12 mouse cellular contexts compared by ENCODE assay signal in genomic region chr7:63950931-63951607, GRCm38 (mm10). TPM values are rescaled to one million over a fixed set of nuclear protein-coding genes. Genes with fewer than 3 reads are reported as not detected.
DNase-seq lines count a peak whose midpoint lies in the region; ATAC-seq lines count a peak whose summit lies in the region.
"Had no signal": no experiment of that assay in that cellular context is flagged by ENCODE, and none has a peak within 500 bp of the region (broad histone marks: within the 10 kb centered on the region; RNA-seq: fewer than 3 reads in every experiment).

No protein-coding gene starts in this region.

- no peak overlapping the region for H3K4me2 ChIP-seq in forebrain, embryonic 16.5 days (ENCODE audit: low read length)
- H3K4me2 ChIP-seq: limb, embryonic 13.5 days had no signal

- peak overlapping the region; percentile 62 for H3K27ac ChIP-seq in forebrain, embryonic 16.5 days (ENCODE audit: low read length)
- H3K27ac ChIP-seq: limb, embryonic 13.5 days had no signal

- no peaks in the 10 kb centered on the region for H3K27me3 ChIP-seq in forebrain, embryonic 16.5 days (replicated peaks; ENCODE audit: control insufficient read depth, insufficient read depth, low read length)
- H3K27me3 ChIP-seq: limb, embryonic 13.5 days had no signal

- no peak for DNase-seq in frontal cortex, postnatal 14 days (ENCODE audit: low spot score in 2 of 2)
- peak; percentile 74 to 90 for DNase-seq in adrenal gland, postnatal 36 days
- DNase-seq in left cerebral cortex, adult 11 months (ENCODE audit: low spot score) = peak; percentile 68
- DNase-seq in kidney, adult 8-10 months = no peak
- DNase-seq in spleen, adult 18-20 months = no peak
- no peak for DNase-seq in Muller cell, postnatal 12 days (ENCODE audit: inconsistent ontology term)
- DNase-seq: kidney, adult 11 months had no signal

- ATAC-seq in frontal cortex, adult (ENCODE audit: low TSS enrichment) = peak; percentile 77
- peak; percentile 87 for ATAC-seq in forebrain, embryonic 16.5 days

- 44% methylated on average over 10 of the region's 10 CpGs for WGBS in forebrain, embryonic 16.5 days

- H3K36me3 ChIP-seq in forebrain, embryonic 16.5 days (ENCODE audit: control insufficient read depth, insufficient read depth) = no peaks in the 10 kb centered on the region
- H3K36me3 ChIP-seq: limb, embryonic 13.5 days had no signal

- no peaks in the 10 kb centered on the region for H3K9me3 ChIP-seq in forebrain, embryonic 16.5 days (ENCODE audit: control insufficient read depth, low read length)
- H3K9me3 ChIP-seq: limb, embryonic 13.5 days had no signal

- peaks cover 15% of the 10 kb centered on the region for H3K4me1 ChIP-seq in forebrain, embryonic 16.5 days (replicated peaks; ENCODE audit: control insufficient read depth, insufficient read depth, low read length)
- H3K4me1 ChIP-seq: limb, embryonic 13.5 days had no signal

- no peak overlapping the region for H3K4me3 ChIP-seq in forebrain, embryonic 16.5 days (replicated peaks; ENCODE audit: low read length)
- H3K4me3 ChIP-seq: limb, embryonic 13.5 days had no signal

- H3K9ac ChIP-seq in forebrain, embryonic 16.5 days (replicated peaks; ENCODE audit: low read depth, low read length) = no peak overlapping the region
- H3K9ac ChIP-seq: limb, embryonic 13.5 days had no signal

RNA-seq across cellular contexts. Expression of gene Klf13, which starts 12.4 kb away (rescaled TPM):
- 10 to 100 TPM; 73.9 to 77.8 TPM for total RNA-seq in adrenal gland, postnatal 36 days (2021)
- polyA plus RNA-seq in forebrain, embryonic 16.5 days (2015; fragmentation: Nextera tagmentation; extraction: Ambion mirVana) = 31.1 and 33.7 TPM in 2 replicates

RNA-seq across cellular contexts. Expression of gene E030018B13Rik, which starts 34.4 kb away (rescaled TPM):
- total RNA-seq in adrenal gland, postnatal 36 days (2021) = not detected
- polyA plus RNA-seq in forebrain, embryonic 16.5 days (2015; fragmentation: Nextera tagmentation; extraction: Ambion mirVana) = 0.35 TPM in 1 of 2 replicates, not detected in the other
- total RNA-seq: common myeloid progenitor, adult 5-6 weeks; gastrocnemius, postnatal 4 days had no signal

Comparison
In these comparisons a context has a peak if more than half of its experiments do, and no peak if none do; other contexts are left out.
1. DNase-seq: peak in adrenal gland, postnatal 36 days (2 of 2) and left cerebral cortex, adult 11 months (single experiment); none in frontal cortex, postnatal 14 days (0 of 2), kidney, adult 8-10 months (0 of 2), spleen, adult 18-20 months (0 of 2) and Muller cell, postnatal 12 days (single experiment).